Mouse (Mus musculus): ENCODE measurements around the gene Tomm22. TPM values are rescaled to one million over a fixed set of nuclear protein-coding genes. Genes with fewer than 3 reads are reported as not detected.

The Tomm22 gene
- polyA plus RNA-seq, 2 experiments, result 112 to 217 TPM

DNA sequence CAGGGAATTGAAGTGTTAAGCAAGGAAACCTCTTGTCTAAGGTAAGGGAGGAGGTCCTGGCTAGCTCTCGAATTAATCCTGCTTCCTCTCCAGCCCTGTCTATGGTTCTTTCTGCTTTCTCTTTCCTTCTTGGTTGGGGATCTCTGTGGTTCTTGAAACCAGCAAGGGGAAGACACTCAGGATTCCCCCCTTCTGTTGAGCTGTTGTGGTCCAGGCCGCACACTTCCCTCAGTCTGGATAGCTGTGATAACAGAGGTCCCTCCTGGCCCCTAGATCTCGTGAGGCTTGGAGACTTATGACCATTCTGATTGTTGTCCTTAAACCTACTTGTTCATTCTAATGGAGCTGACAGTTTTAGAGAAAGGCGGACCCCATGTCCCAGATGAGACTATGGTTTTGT lies 23.9 kb downstream of the Tomm22 start:
- no peak for DNase-seq (ENCODE audit: low spot score)
- ATAC-seq (ENCODE audit: low FRiP score, low read depth), result no peak
- Histone ChIP-seq H3K27me3 (ENCODE audit: control insufficient read depth, insufficient read depth, low read length) (no peaks in the 10 kb centered on the region), H3K4me3 (replicated peaks; ENCODE audit: low read length) (no peak overlapping the region), H3K4me1 (ENCODE audit: control insufficient read depth, insufficient read depth, low read length) (peaks cover 19% of the 10 kb centered on the region), H3K4me2 (replicated peaks; ENCODE audit: low read depth, low read length, severe bottlenecking) (no peak overlapping the region), H3K36me3 (ENCODE audit: control insufficient read depth, insufficient read depth, low read length) (peaks cover 19% of the 10 kb centered on the region), H3K27ac (replicated peaks; ENCODE audit: low read depth, low read length) (no peak overlapping the region), H3K9me3 (ENCODE audit: control insufficient read depth, low read length) (no peaks in the 10 kb centered on the region), H3K9ac (ENCODE audit: low read depth, low read length, severe bottlenecking) (no peak overlapping the region)
- no peak for TF ChIP-seq POLR2A (IDR thresholded peaks at IDR 0.05; ENCODE audit: borderline replicate concordance, extremely low read depth, insufficient read depth, insufficient read length)
- 90% methylated on average over 4 of the region's 4 CpGs for WGBS

DNA sequence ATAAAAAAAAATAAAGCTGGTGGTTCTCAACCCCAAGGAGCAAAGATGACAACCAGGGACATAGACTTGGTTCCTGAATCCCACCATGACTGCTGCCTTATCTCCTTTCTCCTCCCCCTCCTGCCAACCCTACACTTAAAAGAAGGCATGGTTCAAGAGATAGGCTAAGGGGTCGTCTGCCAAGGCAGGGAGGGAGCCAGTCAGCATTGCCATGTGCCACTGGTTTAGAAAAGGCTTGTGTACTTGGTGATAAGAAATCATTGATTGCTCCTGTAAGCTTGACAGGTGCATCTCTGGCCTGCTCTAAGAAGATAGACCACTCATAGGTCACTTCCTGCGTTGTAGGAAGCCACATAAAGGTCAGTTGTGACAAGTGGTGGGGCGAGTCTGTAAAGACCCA lies 24.9 kb downstream of the Tomm22 start:
- no peak for ATAC-seq (ENCODE audit: low FRiP score, low read depth)
- Histone ChIP-seq H3K9me3 (ENCODE audit: control insufficient read depth, low read length) (no peaks in the 10 kb centered on the region), H3K4me2 (replicated peaks; ENCODE audit: low read depth, low read length, severe bottlenecking) (no peak overlapping the region), H3K4me1 (ENCODE audit: control insufficient read depth, insufficient read depth, low read length) (peaks cover 17% of the 10 kb centered on the region), H3K4me3 (replicated peaks; ENCODE audit: low read length) (no peak overlapping the region), H3K27ac (replicated peaks; ENCODE audit: low read depth, low read length) (no peak overlapping the region), H3K36me3 (ENCODE audit: control insufficient read depth, insufficient read depth, low read length) (peaks cover 19% of the 10 kb centered on the region), H3K9ac (ENCODE audit: low read depth, low read length, severe bottlenecking) (no peak overlapping the region), H3K27me3 (ENCODE audit: control insufficient read depth, insufficient read depth, low read length) (no peaks in the 10 kb centered on the region)
- DNase-seq (ENCODE audit: low spot score), result no peak
- 69% methylated on average over 3 of the region's 3 CpGs for WGBS
- TF ChIP-seq POLR2A (IDR thresholded peaks at IDR 0.05; ENCODE audit: borderline replicate concordance, extremely low read depth, insufficient read depth, insufficient read length), result no peak

- Histone ChIP-seq H3K4me2 (replicated peaks; ENCODE audit: low read depth, low read length, severe bottlenecking) (no peak overlapping the region), H3K27ac (replicated peaks; ENCODE audit: low read depth, low read length) (no peak overlapping the region), H3K4me1 (ENCODE audit: control insufficient read depth, insufficient read depth, low read length) (peaks cover 17% of the 10 kb centered on the region), H3K4me3 (replicated peaks; ENCODE audit: low read length) (no peak overlapping the region), H3K9me3 (ENCODE audit: control insufficient read depth, low read length) (no peaks in the 10 kb centered on the region), H3K36me3 (ENCODE audit: control insufficient read depth, insufficient read depth, low read length) (peaks cover 19% of the 10 kb centered on the region), H3K27me3 (ENCODE audit: control insufficient read depth, insufficient read depth, low read length) (no peaks in the 10 kb centered on the region), H3K9ac (ENCODE audit: low read depth, low read length, severe bottlenecking) (no peak overlapping the region)
- 86% methylated on average over 2 of the region's 2 CpGs for WGBS
- no peak for TF ChIP-seq POLR2A (IDR thresholded peaks at IDR 0.05; ENCODE audit: borderline replicate concordance, extremely low read depth, insufficient read depth, insufficient read length)
- DNase-seq (ENCODE audit: low spot score) (no peak), ATAC-seq (ENCODE audit: low FRiP score, low read depth) (no peak)
Observed at GRCm38 (mm10) chr15:79696508-79696907, 25.8 kb downstream of the Tomm22 start.

DNA sequence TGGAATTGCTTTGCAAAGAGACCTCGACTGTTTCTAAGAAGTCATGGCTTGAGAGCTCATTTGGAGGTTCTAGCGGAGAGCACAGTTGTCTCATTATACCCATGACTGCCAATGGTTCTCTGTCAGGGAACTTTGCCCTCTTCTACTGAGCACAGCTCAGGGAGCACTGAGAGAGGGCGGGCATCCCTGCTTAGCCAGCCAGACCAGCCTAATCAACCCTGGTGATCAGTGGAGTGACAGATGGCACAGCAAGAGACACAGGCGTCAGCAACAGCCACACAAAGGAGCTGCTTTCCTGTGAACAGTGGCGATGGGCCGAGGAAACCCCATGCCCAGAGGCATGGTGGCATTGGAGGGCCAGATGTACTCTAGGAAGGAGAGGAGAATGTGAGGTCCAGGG lies 26.4 kb downstream of the Tomm22 start:
- H3K27ac ChIP-seq (replicated peaks; ENCODE audit: low read depth, low read length), result no peak overlapping the region
- no peak overlapping the region for H3K9ac ChIP-seq (ENCODE audit: low read depth, low read length, severe bottlenecking)
- H3K4me3 ChIP-seq (replicated peaks; ENCODE audit: low read length), result no peak overlapping the region
- H3K36me3 ChIP-seq (ENCODE audit: control insufficient read depth, insufficient read depth, low read length), result peaks cover 19% of the 10 kb centered on the region
- H3K27me3 ChIP-seq (ENCODE audit: control insufficient read depth, insufficient read depth, low read length), result no peaks in the 10 kb centered on the region
- no peak overlapping the region for H3K4me2 ChIP-seq (replicated peaks; ENCODE audit: low read depth, low read length, severe bottlenecking)
- ATAC-seq (ENCODE audit: low FRiP score, low read depth), result no peak
- no peak for TF ChIP-seq POLR2A (IDR thresholded peaks at IDR 0.05; ENCODE audit: borderline replicate concordance, extremely low read depth, insufficient read depth, insufficient read length)
- no peak for DNase-seq (ENCODE audit: low spot score)
- 84% methylated on average over 6 of the region's 6 CpGs for WGBS
- H3K4me1 ChIP-seq (ENCODE audit: control insufficient read depth, insufficient read depth, low read length), result peaks cover 11% of the 10 kb centered on the region
- no peaks in the 10 kb centered on the region for H3K9me3 ChIP-seq (ENCODE audit: control insufficient read depth, low read length)

GRCm38 (mm10) chr15:79697558-79698187 lies 27.0 kb downstream of the Tomm22 start:
- Histone ChIP-seq H3K27me3 (ENCODE audit: control insufficient read depth, insufficient read depth, low read length) (no peaks in the 10 kb centered on the region), H3K4me2 (replicated peaks; ENCODE audit: low read depth, low read length, severe bottlenecking) (no peak overlapping the region), H3K36me3 (ENCODE audit: control insufficient read depth, insufficient read depth, low read length) (peaks cover 19% of the 10 kb centered on the region), H3K27ac (replicated peaks; ENCODE audit: low read depth, low read length) (no peak overlapping the region), H3K4me3 (replicated peaks; ENCODE audit: low read length) (no peak overlapping the region), H3K9me3 (ENCODE audit: control insufficient read depth, low read length) (no peaks in the 10 kb centered on the region), H3K4me1 (ENCODE audit: control insufficient read depth, insufficient read depth, low read length) (peaks cover 6% of the 10 kb centered on the region), H3K9ac (ENCODE audit: low read depth, low read length, severe bottlenecking) (no peak overlapping the region)
- no peak for ATAC-seq (ENCODE audit: low FRiP score, low read depth)
- DNase-seq (ENCODE audit: low spot score), result no peak
- WGBS, result 74% methylated on average over 9 of the region's 9 CpGs
- no peak for TF ChIP-seq POLR2A (IDR thresholded peaks at IDR 0.05; ENCODE audit: borderline replicate concordance, extremely low read depth, insufficient read depth, insufficient read length)
